Mouse (Mus musculus) erythroblast, adult 5-6 weeks (primary cell): ENCODE data around the gene Cav2. TPM values are rescaled to one million over a fixed set of nuclear protein-coding genes. Genes with fewer than 3 reads are reported as not detected.

Experiments
- ATAC-seq: replicated peaks from 2 replicates; pipeline ENCODE4 v1.8.0; 2016; ENCODE audit warnings: moderate number of reproducible peaks, mild to moderate bottlenecking, moderate TSS enrichment, inconsistent platforms; ENCODE audit not compliant: poor library complexity, low FRiP score, severe bottlenecking
- total RNA-seq, 2 experiments: library from RNA; stranded (forward) in 1 of 2; stranded (reverse) in 1 of 2; fragments of 150-400 nt in 1 of 2; fragments of 200-764, 138-1000 nt in 1 of 2; gene quantifications; 2 replicates each; pipeline versions ENCODE4 v1.2.3 to v1.2.4; 2015 to 2017; ENCODE audit warnings: low replicate concordance in 2 of 2

The Cav2 gene
- total RNA-seq, 2 experiments from 2014 or later = 9.4 TPM; not detected in 1

- ATAC-seq = no peak
These were observed 26.6 kb downstream of the Cav2 start for GRCm38 (mm10) chr6:17307461-17308115.

GRCm38 (mm10) chr6:17308661-17309060 is 27.7 kb downstream of the Cav2 start:
- ATAC-seq = no peak

- ATAC-seq = no peak
These were observed 28.3 kb downstream of the Cav2 start for GRCm38 (mm10) chr6:17309260-17309659.

DNA sequence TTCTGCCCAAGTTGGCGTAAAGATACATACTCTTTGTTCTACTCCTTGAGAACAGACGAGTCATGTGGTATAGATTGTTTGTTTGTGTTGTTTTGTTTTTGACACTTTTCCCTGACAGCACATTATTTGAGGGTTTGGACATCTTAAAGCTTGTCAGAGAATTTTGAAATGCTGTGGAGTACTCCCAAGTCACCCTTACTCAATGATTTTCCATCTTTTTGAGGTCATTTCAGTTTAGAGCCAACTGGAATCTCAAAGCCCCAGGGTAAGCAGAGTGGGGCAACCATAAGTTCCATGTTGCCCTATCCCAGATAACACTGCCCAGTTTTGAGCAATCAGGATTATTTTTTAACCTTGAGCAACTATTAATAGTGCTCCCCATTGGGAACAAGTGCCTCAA is 33.3 kb downstream of the Cav2 start:
- ATAC-seq = no peak

DNA sequence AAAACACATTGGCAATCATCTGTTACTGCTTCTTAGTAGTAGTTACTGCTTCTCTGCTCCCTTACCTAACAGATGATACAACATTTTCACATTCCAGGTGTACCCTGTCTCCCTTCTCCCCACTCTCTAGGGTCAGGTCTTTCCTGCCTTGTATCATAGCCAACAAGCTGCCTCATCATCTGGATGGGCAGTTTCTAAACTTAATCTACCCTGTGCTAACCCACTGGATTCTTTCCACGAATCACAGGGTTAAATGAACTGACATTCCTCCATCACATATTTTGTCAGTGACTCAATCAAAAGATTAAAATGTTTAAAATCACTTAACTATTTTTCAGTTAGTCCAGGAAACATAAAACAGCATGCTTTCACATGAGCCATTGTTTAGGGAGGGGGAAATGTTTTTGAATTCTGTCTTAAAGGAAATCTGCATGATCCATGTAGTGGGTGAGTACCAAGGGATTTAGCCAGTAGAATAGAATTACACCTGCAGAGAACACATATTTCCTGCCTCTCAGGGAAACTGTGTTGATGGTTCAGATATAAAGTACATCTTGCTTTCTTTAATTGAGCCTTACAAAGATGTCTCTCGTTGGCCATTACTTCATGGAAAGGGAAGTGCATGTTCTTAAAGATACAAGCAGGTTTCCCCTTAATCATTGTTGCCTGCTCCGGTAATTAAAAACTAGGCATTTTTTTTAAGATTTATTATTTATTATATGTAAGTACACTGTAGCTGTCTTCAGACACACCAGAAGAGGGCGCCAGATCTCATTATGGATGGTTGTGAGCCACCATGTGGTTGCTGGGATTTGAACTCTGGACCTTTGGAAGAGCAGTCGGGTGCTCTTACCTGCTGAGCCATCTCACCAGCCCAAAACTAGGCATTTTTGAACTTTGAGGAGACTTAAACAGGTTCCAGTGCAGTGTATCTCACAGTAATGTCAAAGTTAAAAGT is 34.0 kb downstream of the Cav2 start:
- no peak for ATAC-seq

GRCm38 (mm10) chr6:17316294-17317166 is 35.5 kb downstream of the Cav2 start:
- ATAC-seq = no peak

DNA sequence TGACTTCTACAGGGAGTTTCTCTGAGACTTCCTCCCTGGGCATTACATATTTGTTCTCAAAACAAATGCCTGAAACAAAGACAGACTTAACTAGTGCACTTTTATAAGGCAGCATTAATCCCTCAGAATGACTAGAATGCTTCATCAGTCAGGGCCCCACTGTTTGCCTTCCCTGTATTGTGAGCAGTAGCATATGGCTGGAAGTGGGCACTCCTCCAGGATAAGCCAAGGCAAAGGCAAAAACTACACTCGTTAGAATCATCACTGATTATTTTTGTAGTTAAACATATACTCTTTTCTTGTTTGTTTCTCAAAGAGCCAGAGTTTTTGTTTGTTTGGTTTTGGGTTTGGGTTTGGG is 36.2 kb downstream of the Cav2 start:
- no peak for ATAC-seq

DNA sequence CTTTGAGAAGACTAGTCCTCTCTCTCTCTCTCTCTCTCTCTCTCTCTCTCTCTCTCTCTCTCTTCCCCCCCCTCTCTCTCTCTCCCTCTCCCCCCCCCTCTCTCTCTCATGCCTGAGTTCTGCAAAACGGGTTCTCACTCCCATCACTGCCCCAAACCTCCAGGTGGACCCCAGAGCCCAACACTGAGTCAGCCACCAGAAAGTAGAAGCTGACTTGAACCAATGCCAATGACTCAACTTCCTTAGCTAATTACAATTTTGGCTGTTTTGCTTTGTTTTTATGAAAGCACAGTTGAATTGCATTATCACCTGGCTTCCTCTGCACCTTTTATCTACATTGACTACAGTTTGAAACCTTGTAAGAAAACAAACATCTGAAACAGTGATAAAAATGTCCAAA is 37.0 kb downstream of the Cav2 start:
- no peak for ATAC-seq

GRCm38 (mm10) chr6:17321976-17322375 is 41.0 kb downstream of the Cav2 start:
- ATAC-seq = no peak

DNA sequence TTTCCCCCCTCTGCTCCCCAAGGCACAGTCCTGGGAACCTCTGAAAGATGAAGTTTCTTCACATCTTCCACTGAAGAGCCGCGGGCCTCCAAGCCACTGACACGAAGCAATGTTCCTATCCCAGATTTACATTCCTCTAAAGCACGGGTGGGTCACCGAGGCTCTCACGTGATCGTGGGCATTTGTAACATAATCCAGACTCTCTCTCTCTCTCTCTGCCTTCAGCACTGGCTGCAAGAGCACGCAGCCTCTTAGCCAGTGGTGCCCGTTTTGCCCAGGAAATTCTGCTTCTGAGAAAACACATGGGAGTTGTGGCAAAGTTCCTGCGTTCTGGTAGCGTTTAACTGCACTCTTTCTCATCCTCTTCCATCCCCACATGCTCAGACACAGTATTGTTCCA is 46.2 kb downstream of the Cav2 start:
- ATAC-seq = no peak

GRCm38 (mm10) chr6:17329801-17330200 is 48.8 kb downstream of the Cav2 start:
- ATAC-seq = no peak

GRCm38 (mm10) chr6:17337724-17338123 is 56.7 kb downstream of the Cav2 start:
- ATAC-seq = no peak

Other genes with a start within 250 kb of the Cav2 start
- 6.3 and 12.9 TPM in 2 replicates for gene Tes, start 216.0 kb upstream of the Cav2 start, total RNA-seq (2015; ENCODE audit: low replicate concordance)
- 5.0 and 10.0 TPM in 2 replicates for gene Tes, start 216.0 kb upstream of the Cav2 start, total RNA-seq (2017; ENCODE audit: low replicate concordance)
- gene Cav1, start 25.1 kb downstream of the Cav2 start, total RNA-seq (2015; ENCODE audit: low replicate concordance) = not detected in 2 replicates
- not detected in 2 replicates for gene Cav1, start 25.1 kb downstream of the Cav2 start, total RNA-seq (2017; ENCODE audit: low replicate concordance)
- 4.0 and 5.0 TPM in 2 replicates for gene Met, start 182.6 kb downstream of the Cav2 start, total RNA-seq (2015; ENCODE audit: low replicate concordance)
- gene Met, start 182.6 kb downstream of the Cav2 start, total RNA-seq (2017; ENCODE audit: low replicate concordance) = 2.2 and 2.5 TPM in 2 replicates